Mouse (Mus musculus) T-cell, adult 2 months (primary cell): ENCODE measurements around the gene Cd47.

Experiments used
- DNase-seq: peaks from one replicate; pipeline ENCODE4 v3.0.0; 2022; ENCODE audit warnings: low spot score

Cd47 gene

GRCm38 (mm10) chr16:49799597-49800561 is at the start of gene Cd47:
Gene Cd47 (plus strand): TSS chr16:49800533.
- no peak for DNase-seq

- DNase-seq, result no peak
Measured at GRCm38 (mm10) chr16:49752906-49753305, 47.4 kb upstream of the Cd47 start.

- DNase-seq, result no peak
Measured at GRCm38 (mm10) chr16:49753318-49753717, 47.0 kb upstream of the Cd47 start.

- DNase-seq, result no peak
Measured at GRCm38 (mm10) chr16:49760517-49761203, 39.7 kb upstream of the Cd47 start.

- no peak for DNase-seq
Measured at GRCm38 (mm10) chr16:49761981-49762380, 38.4 kb upstream of the Cd47 start.

GRCm38 (mm10) chr16:49766326-49766725 is 34.0 kb upstream of the Cd47 start:
- peak; percentile 75 for DNase-seq

- DNase-seq, result no peak
Measured at GRCm38 (mm10) chr16:49768491-49769031, 31.8 kb upstream of the Cd47 start.

GRCm38 (mm10) chr16:49769831-49770261 is 30.5 kb upstream of the Cd47 start:
- DNase-seq, result no peak

- DNase-seq, result no peak
Measured at GRCm38 (mm10) chr16:49770320-49771189, 29.8 kb upstream of the Cd47 start.

- no peak for DNase-seq
Measured at GRCm38 (mm10) chr16:49771609-49772396, 28.5 kb upstream of the Cd47 start.

GRCm38 (mm10) chr16:49772576-49772975 is 27.8 kb upstream of the Cd47 start:
- no peak for DNase-seq

- DNase-seq, result no peak
Measured at GRCm38 (mm10) chr16:49773068-49773467, 27.3 kb upstream of the Cd47 start.

- no peak for DNase-seq
Measured at GRCm38 (mm10) chr16:49774059-49775001, 26.0 kb upstream of the Cd47 start.

- no peak for DNase-seq
Measured at GRCm38 (mm10) chr16:49775002-49775966, 25.0 kb upstream of the Cd47 start.

GRCm38 (mm10) chr16:49776981-49777380 is 23.4 kb upstream of the Cd47 start:
- no peak for DNase-seq

GRCm38 (mm10) chr16:49781556-49782156 is 18.7 kb upstream of the Cd47 start:
- no peak for DNase-seq

GRCm38 (mm10) chr16:49783369-49783768 is 17.0 kb upstream of the Cd47 start:
- DNase-seq, result no peak

GRCm38 (mm10) chr16:49786116-49786515 is 14.2 kb upstream of the Cd47 start:
- DNase-seq, result no peak
